Mouse (Mus musculus) lung, adult 2 months (tissue): ENCODE measurements at regions not wholly inside any gene's neighbourhood (a gene's known extent, or its start where the extent isn't known, plus 50 kb on each side); places are given as distances from the start of the nearest gene placed in this dataset.

ENCODE experiments used
- DNase-seq: peaks from one replicate; pipeline ENCODE4 v3.0.0; 2022
- H3K4me1 ChIP-seq: fragments of 200-500 bp; 2 replicates; pipeline ENCODE4 v1.6.1; 2011; ENCODE audit warnings: low read length; ENCODE audit not compliant: control insufficient read depth, insufficient read depth
- H3K4me3 ChIP-seq: fragments of 200-500 bp; replicated peaks from 2 replicates; pipeline ENCODE3; 2011; ENCODE audit warnings: low read depth, mild to moderate bottlenecking, control low read depth, low read length; ENCODE audit errors: extremely low read depth
- CTCF ChIP-seq: fragments of 200-500 bp; IDR thresholded peaks from 2 replicates; pipeline ENCODE4 v1.5.1; 2011; ENCODE audit warnings: mild to moderate bottlenecking, low read length, control low read depth; ENCODE audit not compliant: insufficient read depth
- POLR2A ChIP-seq: fragments of 200-500 bp; IDR thresholded peaks from 2 replicates; pipeline ENCODE4 v1.6.1; 2011; ENCODE audit warnings: low read depth, mild to moderate bottlenecking, control low read depth, low read length, borderline replicate concordance; ENCODE audit errors: extremely low read depth
- WGBS: fragments of 180-500 bp; shearing (Covaris S2); methylation state at CpG from one replicate; pipeline ENCODE4 v1.1.7; 2018; 5-methylcytosine and 5-hydroxymethylcytosine counted together

DNA sequence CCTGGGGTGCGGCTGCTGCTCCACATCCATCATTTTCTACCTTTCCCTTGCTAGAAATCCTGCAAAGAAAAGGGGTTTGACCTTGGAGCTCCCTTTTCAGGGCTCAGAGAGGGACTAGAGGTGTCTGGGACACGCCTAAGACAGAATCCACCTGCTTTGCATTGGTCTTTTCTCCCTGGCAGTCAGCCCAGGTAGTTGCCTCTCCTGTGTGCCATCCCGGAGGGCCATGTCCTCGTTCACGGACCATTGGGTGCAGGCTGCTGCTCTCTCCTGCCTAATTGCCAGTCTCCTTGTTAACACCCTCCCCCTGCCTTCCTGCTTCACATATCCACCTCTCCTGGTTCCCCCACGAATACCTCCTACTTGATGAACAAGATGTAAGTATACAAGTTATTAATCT, 175.5 kb upstream of the 4931429L15Rik start:
- 63% methylated on average over 6 of the region's 6 CpGs for WGBS

GRCm38 (mm10) chr9:46482859-46483443, 163.2 kb upstream of the 4931429L15Rik start:
- TF ChIP-seq POLR2A, result no peak
- no peak for TF ChIP-seq CTCF
- no peak for DNase-seq
- no peaks in the 10 kb centered on the region for H3K4me1 ChIP-seq
- WGBS, result 65% methylated on average over 5 of the region's 5 CpGs
- H3K4me3 ChIP-seq, result no peak overlapping the region

More for the DNA sequence above, 175.5 kb upstream of the 4931429L15Rik start:
- TF ChIP-seq POLR2A (no peak), CTCF (no peak)
- no peak for DNase-seq
- Histone ChIP-seq H3K4me3 (no peak overlapping the region), H3K4me1 (no peaks in the 10 kb centered on the region)

DNA sequence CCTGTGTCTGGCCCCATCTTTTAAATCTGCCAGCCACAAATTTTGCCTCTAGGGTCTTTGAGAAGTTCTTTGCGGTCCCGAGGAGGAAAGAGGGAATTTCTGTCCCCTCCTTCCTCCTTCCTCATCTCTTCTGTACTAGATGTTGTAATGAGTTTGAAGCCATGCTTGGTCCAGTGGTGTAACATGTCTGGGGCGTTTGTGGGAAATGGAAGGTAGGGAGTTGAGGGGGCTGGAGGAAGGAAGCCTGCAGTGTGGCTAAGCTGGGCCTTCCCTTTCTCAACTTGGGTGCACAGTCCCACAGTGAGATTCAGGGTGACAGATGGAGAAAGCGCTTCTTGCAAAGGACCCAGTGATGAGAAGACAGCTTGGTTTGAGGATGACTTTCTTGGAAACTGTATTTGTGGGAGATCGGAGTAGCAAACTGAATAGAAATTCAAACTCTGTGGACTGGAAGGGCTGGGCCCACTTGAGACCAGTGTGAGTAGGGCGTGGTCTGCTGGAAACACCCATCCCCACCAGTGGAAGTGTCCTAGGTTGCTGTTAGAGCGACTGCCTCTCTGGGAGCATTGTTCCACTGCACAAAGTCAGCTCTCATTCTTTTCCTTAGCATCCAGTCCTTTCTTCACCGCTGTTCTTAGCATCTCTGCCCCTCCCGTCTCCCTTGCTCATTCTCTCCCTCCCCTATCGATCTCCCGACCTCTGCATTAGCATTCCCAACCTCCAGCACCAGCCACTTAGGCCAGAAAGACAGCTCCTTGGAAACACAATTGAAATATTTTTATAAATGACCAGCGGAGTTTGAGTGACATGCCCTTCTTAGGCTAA, 162.5 kb upstream of the 4931429L15Rik start:
- 65% methylated on average over 12 of the region's 12 CpGs for WGBS
- DNase-seq, result no peak

GRCm38 (mm10) chr9:46481491-46481890, 161.7 kb upstream of the 4931429L15Rik start:
- 72% methylated on average over 7 of the region's 7 CpGs for WGBS

More for the DNA sequence above, 162.5 kb upstream of the 4931429L15Rik start:
- H3K4me3 ChIP-seq, result no peak overlapping the region
- TF ChIP-seq POLR2A (no peak), CTCF (no peak)
- H3K4me1 ChIP-seq, result no peaks in the 10 kb centered on the region

GRCm38 (mm10) chr9:46480080-46480690, 160.4 kb upstream of the 4931429L15Rik start:
- no peak overlapping the region for H3K4me3 ChIP-seq
- no peaks in the 10 kb centered on the region for H3K4me1 ChIP-seq
- TF ChIP-seq POLR2A, result no peak
- TF ChIP-seq CTCF, result no peak
- WGBS, result 13% methylated on average over 13 of the region's 13 CpGs
- peak; percentile 8 for DNase-seq

More at GRCm38 (mm10) chr9:46481491-46481890, 161.7 kb upstream of the 4931429L15Rik start:
- no peak overlapping the region for H3K4me3 ChIP-seq
- DNase-seq, result no peak
- H3K4me1 ChIP-seq, result no peaks in the 10 kb centered on the region
- TF ChIP-seq POLR2A (no peak), CTCF (no peak)

DNA sequence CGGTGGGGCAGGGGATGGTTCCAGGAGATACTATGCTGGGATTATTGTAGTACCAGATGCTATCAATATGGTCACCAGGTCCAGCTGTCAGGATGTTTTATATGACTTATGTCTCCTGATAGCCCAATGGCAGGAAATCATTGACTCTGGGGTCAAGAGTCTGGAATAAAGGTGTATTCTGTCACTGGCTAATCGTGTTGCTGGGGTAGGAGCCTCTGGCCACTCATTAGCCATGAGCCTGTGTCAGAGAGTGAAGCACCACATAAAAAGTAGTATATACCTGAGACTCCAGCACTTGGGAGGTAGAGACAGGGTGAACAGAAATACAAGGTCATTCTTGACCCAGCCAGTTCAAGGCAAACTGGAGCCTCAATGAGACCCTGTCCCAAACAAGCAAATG, 158.8 kb upstream of the 4931429L15Rik start:
- 50% methylated on average over 2 of the region's 2 CpGs for WGBS
- Histone ChIP-seq H3K4me3 (no peak overlapping the region), H3K4me1 (no peaks in the 10 kb centered on the region)
- no peak for DNase-seq
- TF ChIP-seq CTCF, result no peak
- no peak for TF ChIP-seq POLR2A

DNA sequence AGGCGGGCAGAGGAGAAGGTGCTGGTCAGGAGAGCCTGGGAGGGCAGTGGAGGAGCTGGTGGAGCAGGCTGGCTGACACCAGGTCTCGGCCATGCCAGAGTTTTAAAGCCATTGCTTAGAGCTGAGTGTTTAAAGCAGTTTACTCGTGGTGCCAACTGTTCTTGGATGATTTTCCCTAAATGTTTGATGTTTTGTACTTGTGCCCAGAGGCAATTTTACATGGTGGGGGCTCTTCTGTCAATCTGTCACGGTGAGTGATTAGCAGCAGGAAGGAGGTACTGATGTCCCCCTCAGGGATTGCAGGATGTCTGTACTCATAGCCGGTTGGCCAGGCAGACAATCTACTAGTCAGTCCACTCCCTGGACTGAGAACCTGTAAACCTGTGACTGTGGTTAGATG, 156.7 kb upstream of the 4931429L15Rik start:
- WGBS, result 55% methylated on average over 5 of the region's 5 CpGs
- DNase-seq, result no peak
- H3K4me1 ChIP-seq, result no peaks in the 10 kb centered on the region
- no peak for TF ChIP-seq POLR2A
- no peak for TF ChIP-seq CTCF
- H3K4me3 ChIP-seq, result no peak overlapping the region

DNA sequence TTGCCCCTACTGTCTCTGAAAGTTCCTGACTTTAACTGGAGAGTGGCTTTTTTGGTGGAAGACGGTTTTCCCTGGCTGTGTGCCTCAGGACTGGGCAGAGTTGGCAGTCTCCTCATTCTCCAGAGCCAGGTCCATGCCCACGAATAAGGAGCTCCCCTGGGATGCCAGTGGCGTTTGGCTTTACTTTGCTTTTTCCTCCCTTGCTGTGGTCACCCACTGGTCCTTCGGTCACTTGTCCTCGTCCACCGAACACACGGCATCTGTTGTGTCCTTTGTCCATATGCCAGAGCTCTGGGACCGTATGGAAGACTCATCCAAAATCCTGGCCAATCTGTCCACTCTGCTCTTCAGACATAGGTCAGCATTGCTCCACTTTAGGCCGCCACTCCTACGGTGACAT, 153.9 kb upstream of the 4931429L15Rik start:
- no peaks in the 10 kb centered on the region for H3K4me1 ChIP-seq
- no peak for TF ChIP-seq POLR2A
- TF ChIP-seq CTCF, result no peak
- no peak overlapping the region for H3K4me3 ChIP-seq
- WGBS, result 85% methylated on average over 10 of the region's 10 CpGs
- DNase-seq, result no peak

- Histone ChIP-seq H3K4me1 (no peaks in the 10 kb centered on the region), H3K4me3 (no peak overlapping the region)
- TF ChIP-seq POLR2A, result no peak
- TF ChIP-seq CTCF, result no peak
- 86% methylated on average over 7 of the region's 7 CpGs for WGBS
- DNase-seq, result no peak
Observed at GRCm38 (mm10) chr9:46469521-46469920, 149.7 kb upstream of the 4931429L15Rik start.

DNA sequence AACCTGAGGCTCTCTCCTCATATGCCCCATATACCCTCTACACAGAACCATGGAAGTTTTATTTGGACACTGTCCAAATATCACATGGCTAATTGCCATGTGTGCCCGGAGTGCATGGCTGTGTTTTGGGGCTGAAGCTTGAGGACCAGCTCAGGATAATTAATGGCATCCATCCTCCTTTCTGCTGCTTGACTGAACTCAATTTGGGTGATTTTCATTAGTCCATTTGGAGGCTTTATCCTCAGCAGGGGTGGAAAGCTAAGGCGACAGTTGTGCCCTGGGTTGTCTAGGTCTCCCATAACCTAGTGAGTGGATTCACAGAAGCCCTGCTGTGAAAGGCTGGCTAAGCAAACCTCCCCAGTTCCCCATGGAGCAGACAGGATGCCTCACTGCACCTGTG, 148.5 kb upstream of the 4931429L15Rik start:
- 44% methylated on average over 2 of the region's 2 CpGs for WGBS
- no peaks in the 10 kb centered on the region for H3K4me1 ChIP-seq
- no peak for DNase-seq
- no peak overlapping the region for H3K4me3 ChIP-seq
- TF ChIP-seq CTCF, result no peak
- no peak for TF ChIP-seq POLR2A
